Mouse (Mus musculus) bone marrow, adult 2 months (tissue): ENCODE measurements around the gene Rsph10b. TPM values are rescaled to one million over a fixed set of nuclear protein-coding genes. Genes with fewer than 3 reads are reported as not detected.
A peak's percentile ranks its signal among the peaks of the same experiment; 100 is the strongest.
"Not testable (repeated sequence)": the region's sequence is repeated elsewhere in the genome, so short reads cannot be mapped to it uniquely, and the experiment has no call there.

ENCODE experiments used
- H3K27ac ChIP-seq: fragments of 200-500 bp; 2 replicates; pipeline ENCODE4 v1.5.1; 2012; ENCODE audit warnings: low read depth, mild to moderate bottlenecking, control low read depth, inconsistent platforms, low read length; ENCODE audit not compliant: control insufficient read depth, poor library complexity, insufficient read depth
- H3K4me1 ChIP-seq: fragments of 200-500 bp; 2 replicates; pipeline ENCODE4 v1.6.1; 2011; ENCODE audit warnings: low read length; ENCODE audit not compliant: control insufficient read depth, insufficient read depth
- H3K4me3 ChIP-seq: fragments of 200-500 bp; replicated peaks from 2 replicates; pipeline ENCODE3; 2011; ENCODE audit warnings: mild to moderate bottlenecking, low read depth, low read length, control low read depth; ENCODE audit not compliant: control insufficient read depth
- CTCF ChIP-seq: fragments of 200-500 bp; IDR thresholded peaks from 2 replicates; pipeline ENCODE4 v1.5.1; 2011; ENCODE audit warnings: low read length, control low read depth; ENCODE audit not compliant: control insufficient read depth, insufficient read depth
- POLR2A ChIP-seq: fragments of 200-500 bp; IDR thresholded peaks from 2 replicates; pipeline ENCODE4 v1.6.1; 2011; ENCODE audit warnings: low read depth, mild to moderate bottlenecking, control low read depth, low read length, borderline replicate concordance; ENCODE audit not compliant: control insufficient read depth
- WGBS: fragments of 180-500 bp; shearing (Covaris S2); methylation state at CpG from one replicate; pipeline ENCODE4 v1.1.7; 2018; 5-methylcytosine and 5-hydroxymethylcytosine counted together
- polyA plus RNA-seq: library from polyadenylated mRNA; stranded (reverse); fragments of >200 nt; gene quantifications from 2 replicates; pipeline ENCODE4 v1.2.4, GENCODE M21; 2011; ENCODE audit warnings: low replicate concordance; ENCODE audit not compliant: missing spikeins, insufficient read depth, insufficient read length

The Rsph10b gene
- polyA plus RNA-seq, 1 experiment, result 4.8 TPM

GRCm38 (mm10) chr5:143992661-143993060 is 59.8 kb downstream of the Rsph10b start:
- 89% methylated on average over 10 of the region's 10 CpGs for WGBS
- Histone ChIP-seq H3K4me1 (no peaks in the 10 kb centered on the region), H3K4me3 (no peak overlapping the region), H3K27ac (no peak overlapping the region)
- TF ChIP-seq POLR2A (no peak), CTCF (no peak)

GRCm38 (mm10) chr5:143993260-143993659 is 60.4 kb downstream of the Rsph10b start:
- TF ChIP-seq CTCF (no peak), POLR2A (no peak)
- Histone ChIP-seq H3K27ac (no peak overlapping the region), H3K4me1 (no peaks in the 10 kb centered on the region), H3K4me3 (no peak overlapping the region)
- 94% methylated on average over 8 of the region's 8 CpGs for WGBS

DNA sequence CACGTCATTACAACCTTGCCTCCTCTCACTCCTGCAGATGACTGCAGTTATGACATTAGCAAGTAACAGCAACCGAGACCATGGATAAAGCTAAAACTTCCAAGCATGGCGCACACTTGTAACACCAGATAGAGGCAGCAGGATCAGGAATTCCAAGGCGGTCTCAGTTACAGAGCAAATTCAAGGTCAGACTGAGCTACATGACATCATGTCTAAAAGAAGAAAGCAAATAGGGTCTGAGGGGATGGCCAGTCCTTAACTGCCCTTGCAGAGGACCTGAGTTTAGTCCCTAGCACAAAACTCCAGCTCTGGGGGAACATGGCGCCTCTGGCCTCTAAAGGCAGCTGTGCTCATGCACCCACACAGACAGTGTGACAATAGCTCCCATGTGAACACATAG is 61.0 kb downstream of the Rsph10b start:
- no peaks in the 10 kb centered on the region for H3K4me1 ChIP-seq
- TF ChIP-seq CTCF (no peak), POLR2A (no peak)
- no peak overlapping the region for H3K27ac ChIP-seq
- H3K4me3 ChIP-seq, result no peak overlapping the region
- WGBS, result 92% methylated on average over 5 of the region's 5 CpGs

- Histone ChIP-seq H3K4me1 (no peaks in the 10 kb centered on the region), H3K27ac (no peak overlapping the region), H3K4me3 (no peak overlapping the region)
- 82% methylated on average over 11 of the region's 11 CpGs for WGBS
- TF ChIP-seq CTCF (no peak), POLR2A (no peak)
Observed at GRCm38 (mm10) chr5:143994632-143995365, 62.0 kb downstream of the Rsph10b start.

- WGBS, result 76% methylated on average over 1 of the region's 1 CpGs
- peaks cover 3% of the 10 kb centered on the region; the same call in 1 of the 2 replicates for H3K4me1 ChIP-seq
- H3K4me3 ChIP-seq, result no peak overlapping the region
- TF ChIP-seq POLR2A, result no peak
- peak; percentile 20; the same call in 1 of the 2 replicates for TF ChIP-seq CTCF
- H3K27ac ChIP-seq, result no peak overlapping the region
Observed at GRCm38 (mm10) chr5:143999409-143999808, 66.6 kb downstream of the Rsph10b start.

DNA sequence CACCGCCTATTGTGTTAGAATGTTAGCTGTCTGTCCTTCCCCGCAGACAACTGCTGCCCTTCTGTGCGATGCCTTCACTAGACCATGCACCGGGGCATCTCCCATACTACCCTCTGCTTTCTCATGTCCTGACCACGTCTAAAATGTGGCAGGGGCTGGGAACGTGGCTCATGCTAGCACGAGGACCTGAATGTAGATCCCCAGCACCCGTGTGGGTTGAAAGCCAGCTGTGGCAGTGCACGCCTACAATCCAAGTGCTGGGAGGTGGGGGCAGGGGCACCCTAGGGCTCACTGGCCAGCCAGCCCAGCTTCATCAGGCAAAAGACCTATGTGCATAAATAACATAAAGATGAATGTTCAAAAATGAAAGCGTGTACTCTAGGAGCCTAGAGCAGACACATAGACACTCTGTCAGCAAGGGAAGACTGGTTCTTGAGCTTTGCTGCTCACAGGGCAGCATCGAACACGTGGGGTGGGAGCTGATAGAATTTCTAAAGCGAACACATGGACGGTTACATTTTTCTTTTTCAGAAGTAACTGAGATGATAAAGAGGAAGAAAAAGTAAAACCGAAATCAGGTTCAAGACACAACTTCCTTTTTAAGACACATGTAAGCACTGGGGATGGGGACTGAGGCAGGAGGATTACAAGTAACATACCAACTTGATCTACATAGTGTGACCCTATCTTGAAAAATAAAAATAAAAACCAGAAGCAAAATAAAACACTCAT is 69.8 kb downstream of the Rsph10b start:
- TF ChIP-seq CTCF (no peak), POLR2A (0 out of 2 replicates have a peak, but pooled peaks have one; percentile 16)
- H3K27ac ChIP-seq, result peak overlapping the region; percentile 86
- H3K4me1 ChIP-seq, result peaks cover 3% of the 10 kb centered on the region; the same call in 1 of the 2 replicates
- no peak overlapping the region for H3K4me3 ChIP-seq
- 51% methylated on average over 15 of the region's 15 CpGs for WGBS

DNA sequence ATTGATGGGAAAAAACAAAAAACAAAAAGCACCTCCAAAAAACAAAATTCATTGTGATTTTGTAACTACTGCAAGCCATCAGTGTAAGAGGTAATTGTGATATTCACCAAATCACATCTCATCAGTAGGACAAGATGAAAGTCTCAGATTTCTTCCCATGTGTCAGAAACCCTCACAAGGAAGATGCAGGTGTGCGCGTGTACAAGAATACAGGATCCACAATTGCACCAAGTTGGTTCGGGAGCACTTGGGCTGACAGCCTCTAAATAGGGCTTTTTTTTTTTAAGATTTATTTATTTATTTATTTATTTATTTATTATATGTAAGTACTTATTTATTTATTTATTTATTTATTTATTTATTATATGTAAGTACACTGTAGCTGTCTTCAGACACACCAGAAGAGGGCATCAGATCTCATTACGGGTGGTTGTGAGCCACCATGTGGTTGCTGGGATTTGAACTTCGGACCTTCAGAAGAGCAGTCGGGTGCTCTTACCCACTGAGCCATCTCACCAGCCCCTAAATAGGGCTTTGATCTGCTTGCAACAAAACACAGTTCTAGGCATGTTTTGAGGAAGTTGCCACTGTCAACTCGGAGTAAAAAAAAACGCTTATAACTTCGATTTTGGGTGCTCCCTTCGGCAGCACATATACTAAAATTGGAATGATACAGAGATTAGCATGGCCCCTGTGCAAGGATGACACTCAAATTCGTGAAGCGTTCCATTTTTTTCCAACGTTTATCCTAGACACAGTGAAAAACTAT is 80.7 kb downstream of the Rsph10b start:
- peak overlapping the region; percentile 14 for H3K4me3 ChIP-seq
- H3K4me1 ChIP-seq, H3K27ac ChIP-seq: not testable (repeated sequence)
- 33% methylated on average over 13 of the region's 13 CpGs for WGBS
